Mouse (Mus musculus) left cerebral cortex, postnatal 4 days (tissue): Measurements from ENCODE around the gene Fndc8. TPM values are rescaled to one million over a fixed set of nuclear protein-coding genes. Genes with fewer than 3 reads are reported as not detected.
A peak's percentile ranks its signal among the peaks of the same experiment; 100 is the strongest.
"Not testable (repeated sequence)": the region's sequence is repeated elsewhere in the genome, so short reads cannot be mapped to it uniquely, and the experiment has no call there.

Experiments
- DNase-seq: peaks from one replicate; pipeline ENCODE4 v3.0.0-alpha.2; 2022
- intact Hi-C: fragments of 180-260 bp; cut with DNase I; formaldehyde crosslinking; loops from one replicate; pipeline ENCODE4 v1.15.1; 2025
- total RNA-seq, 2 experiments: library from RNA; stranded (reverse); gene quantifications; 2 replicates each; pipeline ENCODE4 v1.2.3; 2021

Gene Fndc8
- total RNA-seq, 2 experiments from 2014 or later: not detected

- DNase-seq: no peak
- intact Hi-C loops: no loop called here
These were observed 16.7 kb downstream of the Fndc8 start for GRCm38 (mm10) chr11:82908608-82908989.

DNA sequence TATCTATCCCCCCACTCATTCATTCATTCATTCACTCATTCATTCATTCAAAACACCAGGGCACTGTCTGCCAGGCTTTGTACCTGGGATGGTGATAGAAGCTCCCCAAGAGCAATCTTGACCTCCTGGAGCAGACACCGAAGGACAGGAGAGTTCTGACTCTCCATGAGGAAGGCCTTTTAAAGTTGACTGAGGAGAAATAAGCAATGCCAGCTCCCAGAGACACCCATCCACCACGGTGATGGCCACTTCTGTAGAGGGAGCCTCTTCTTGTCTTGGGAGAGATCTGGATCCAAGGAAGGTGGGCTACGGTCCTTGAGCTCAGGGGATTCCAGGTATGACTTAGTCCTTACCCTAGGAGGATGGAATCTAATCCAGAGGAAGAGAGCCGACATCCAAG lies 18.3 kb downstream of the Fndc8 start, which contains the start of gene Unc45b:
Gene Unc45b (plus strand): TSS at position 301 of the 400 bp plus-strand sequence.
- intact Hi-C loops: no loop called here

GRCm38 (mm10) chr11:82910679-82911389 lies 18.9 kb downstream of the Fndc8 start:
- intact Hi-C loops: no loop called here
- DNase-seq: no peak

More for the DNA sequence above, 18.3 kb downstream of the Fndc8 start, which contains the start of gene Unc45b:
- no peak for DNase-seq

DNA sequence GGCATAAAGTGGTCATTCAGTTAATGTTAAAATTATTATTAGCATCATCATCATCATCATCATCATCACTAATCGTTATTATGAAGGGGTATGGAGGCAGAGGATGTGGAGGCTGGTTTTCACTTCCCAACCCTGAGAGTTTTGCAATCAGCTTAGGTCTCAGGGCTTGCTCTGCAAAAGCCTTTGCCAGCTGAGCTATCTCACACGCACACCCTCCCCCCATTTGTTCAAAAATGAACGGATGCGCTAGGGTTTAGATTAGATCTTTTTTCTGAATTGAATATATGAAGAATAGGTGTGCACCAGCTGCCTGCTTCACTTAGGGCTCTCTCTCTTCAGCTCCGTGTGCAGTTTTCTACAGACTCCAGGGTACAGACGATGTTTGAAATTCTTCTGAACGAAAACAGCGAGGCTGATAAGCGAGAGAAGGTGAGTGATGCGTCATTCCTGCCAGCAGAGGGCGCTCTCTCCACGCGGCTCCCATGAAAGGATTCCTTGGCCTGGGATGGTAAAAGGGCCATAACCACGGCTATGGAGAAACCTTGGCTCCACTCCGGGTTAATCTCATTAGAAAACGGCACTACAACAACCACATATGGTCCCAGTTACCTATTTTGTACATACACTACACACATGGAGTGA lies 22.9 kb downstream of the Fndc8 start:
- intact Hi-C loops: no loop called here

GRCm38 (mm10) chr11:82920768-82921167 lies 28.8 kb downstream of the Fndc8 start:
- no peak for DNase-seq
- intact Hi-C loops: no loop called here

More for the DNA sequence above, 22.9 kb downstream of the Fndc8 start:
- peak; percentile 75 for DNase-seq

DNA sequence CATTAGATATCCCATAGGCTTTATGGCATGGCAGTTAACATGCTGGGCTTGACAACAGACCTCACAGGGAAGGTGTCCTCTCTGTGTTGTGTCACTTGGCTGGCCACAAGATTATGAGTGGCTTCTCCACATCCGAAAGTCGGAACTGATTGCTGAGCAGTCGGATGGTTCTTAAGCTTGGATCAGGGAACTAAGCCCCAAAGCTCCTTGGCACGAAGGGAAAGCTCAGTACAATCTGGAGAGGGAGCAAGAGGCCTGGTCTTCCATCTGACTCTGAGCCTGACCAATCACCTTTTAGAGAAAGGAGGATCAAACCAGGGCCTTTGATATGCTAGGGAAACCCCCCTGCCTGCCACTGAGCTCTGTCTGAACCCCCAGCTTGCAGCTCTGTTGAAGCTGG lies 29.8 kb downstream of the Fndc8 start:
- no peak for DNase-seq
- intact Hi-C loops: no loop called here

DNA sequence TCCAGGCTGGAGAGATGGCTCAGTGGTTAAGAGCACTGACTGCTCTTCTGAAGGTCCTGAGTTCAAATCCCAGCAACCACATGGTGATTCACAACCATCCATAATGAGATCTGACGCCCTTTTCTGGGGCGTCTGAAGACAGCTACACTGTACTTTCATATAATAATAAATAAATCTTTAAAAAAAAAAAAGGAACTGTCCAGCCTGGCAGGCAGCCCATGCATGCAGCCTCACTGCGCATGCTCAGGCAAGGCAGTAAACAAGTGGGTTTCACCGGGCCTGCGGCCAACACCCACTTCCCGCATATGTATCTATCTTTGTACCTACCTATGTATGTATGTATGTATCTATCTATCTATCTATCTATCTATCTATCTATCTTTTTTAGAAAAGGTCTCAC lies 32.0 kb downstream of the Fndc8 start:
- DNase-seq, intact Hi-C loops: not testable (repeated sequence)

DNA sequence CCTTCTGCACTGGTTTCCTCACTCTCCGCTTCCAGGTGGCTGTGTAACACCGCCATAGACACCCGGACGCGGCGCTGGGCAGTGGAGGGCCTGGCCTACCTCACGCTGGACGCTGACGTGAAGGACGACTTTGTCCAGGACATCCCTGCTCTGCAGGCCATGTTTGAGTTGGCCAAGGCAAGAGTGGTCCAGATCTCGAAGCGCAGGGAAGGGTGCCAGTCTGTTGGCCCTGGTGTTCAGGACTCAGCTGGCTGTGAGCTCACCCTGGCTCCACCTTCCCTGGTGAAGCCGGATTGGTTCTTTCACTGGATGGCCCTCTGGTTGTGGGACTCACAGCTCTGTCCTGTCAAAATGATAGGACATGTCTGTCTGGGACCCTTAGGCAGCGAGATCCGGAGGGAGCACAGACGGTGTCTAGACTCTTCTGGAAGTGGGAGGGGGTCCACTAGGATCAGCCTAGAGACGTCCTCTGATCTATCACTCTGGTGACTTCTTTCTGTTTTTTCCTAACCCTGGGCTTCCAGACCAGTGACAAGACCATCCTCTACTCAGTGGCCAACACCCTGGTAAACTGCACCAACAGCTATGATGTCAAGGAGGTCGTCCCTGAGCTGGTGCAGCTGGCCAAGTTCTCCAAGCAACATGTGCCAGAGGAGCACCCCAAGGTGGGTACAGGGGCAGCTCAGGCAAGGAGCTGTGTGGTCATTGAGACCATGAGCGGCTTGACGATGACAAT lies 37.1 kb downstream of the Fndc8 start:
- intact Hi-C loops: no loop called here
- DNase-seq: no peak

GRCm38 (mm10) chr11:82929633-82929950 lies 37.7 kb downstream of the Fndc8 start:
- intact Hi-C loops: no loop called here
- DNase-seq: no peak

DNA sequence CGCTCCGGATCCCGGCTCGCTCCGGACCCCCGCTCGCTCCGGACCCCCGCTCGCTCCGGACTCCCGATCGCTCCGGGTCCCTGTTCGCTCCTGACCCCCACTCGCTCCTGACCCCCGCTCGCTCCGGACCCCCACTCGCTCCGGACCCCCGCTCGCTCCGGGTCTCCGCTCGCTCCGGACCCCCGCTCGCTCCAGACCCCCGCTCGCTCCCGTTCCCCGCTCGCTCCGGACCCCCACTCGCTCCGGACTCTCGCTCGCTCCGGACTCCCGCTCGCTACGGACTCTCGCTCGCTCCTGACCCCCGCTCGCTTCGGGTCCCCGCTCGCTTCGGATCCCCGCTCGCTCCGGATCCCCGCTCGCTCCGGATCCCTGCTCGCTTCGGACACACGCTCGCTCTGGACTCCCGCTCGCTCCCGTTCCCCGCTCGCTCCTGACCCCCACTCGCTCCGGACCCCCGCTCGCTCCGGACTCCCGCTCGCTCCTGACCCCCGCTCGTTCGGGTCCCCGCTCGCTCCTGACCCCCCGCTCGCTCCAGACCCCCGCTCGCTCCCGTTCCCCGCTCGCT lies 38.5 kb downstream of the Fndc8 start:
- intact Hi-C loops, DNase-seq: not testable (repeated sequence)

- DNase-seq, intact Hi-C loops: not testable (repeated sequence)
These were observed 39.2 kb downstream of the Fndc8 start for GRCm38 (mm10) chr11:82931161-82931560.

DNA sequence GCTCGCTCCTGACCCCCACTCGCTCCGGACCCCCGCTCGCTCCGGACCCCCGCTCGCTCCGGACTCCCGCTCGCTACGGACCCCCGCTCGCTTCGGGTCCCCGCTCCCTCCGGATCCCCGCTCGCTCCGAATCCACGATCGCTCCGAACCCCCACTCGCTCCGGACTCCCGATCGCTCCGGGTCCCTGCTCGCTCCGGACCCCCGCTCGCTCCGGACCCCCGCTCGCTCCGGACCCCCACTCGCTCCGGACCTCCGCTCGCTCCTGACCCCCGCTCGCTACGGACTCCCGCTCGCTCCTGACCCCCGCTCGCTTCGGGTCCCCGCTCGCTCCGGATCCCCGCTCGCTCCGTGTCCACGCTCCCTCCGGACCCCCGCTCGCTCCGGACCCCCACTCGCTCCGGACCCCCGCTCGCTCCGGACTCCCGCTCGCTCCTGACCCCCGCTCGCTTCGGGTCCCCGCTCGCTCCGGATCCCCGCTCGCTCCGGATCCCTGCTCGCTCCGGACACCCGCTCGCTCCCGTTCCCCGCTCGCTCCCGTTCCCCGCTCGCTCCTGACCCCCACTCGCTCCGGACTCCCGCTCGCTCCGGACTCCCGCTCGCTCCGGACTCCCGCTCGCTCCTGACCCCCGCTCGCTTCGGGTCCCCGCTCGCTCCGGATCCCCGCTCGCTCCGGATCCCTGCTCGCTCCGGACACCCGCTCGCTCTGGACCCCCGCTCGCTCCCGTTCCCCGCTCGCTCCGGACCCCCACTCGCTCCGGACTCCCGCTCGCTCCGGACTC lies 39.9 kb downstream of the Fndc8 start:
- DNase-seq, intact Hi-C loops: not testable (repeated sequence)

DNA sequence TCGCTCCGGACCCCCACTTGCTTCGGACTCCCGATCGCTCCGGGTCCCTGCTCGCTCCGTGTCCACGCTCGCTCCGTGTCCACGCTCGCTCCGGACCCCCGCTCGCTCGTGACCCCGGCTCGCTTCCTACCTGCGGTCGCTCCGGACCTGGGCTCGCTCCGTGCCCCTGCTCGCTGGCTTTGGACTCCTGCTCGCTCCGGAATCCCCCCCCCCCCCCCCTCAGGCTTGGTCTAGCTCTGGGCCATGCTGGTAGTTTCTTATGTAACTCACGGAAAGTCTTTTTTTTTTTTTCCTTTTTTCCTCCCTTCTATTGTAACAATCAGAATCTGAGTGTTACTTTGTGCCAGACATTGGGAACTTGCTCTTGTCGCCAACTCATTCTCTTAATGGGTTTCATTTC lies 41.3 kb downstream of the Fndc8 start:
- DNase-seq: no peak
- intact Hi-C loops: no loop called here

GRCm38 (mm10) chr11:82943336-82943735 lies 51.4 kb downstream of the Fndc8 start:
- intact Hi-C loops: no loop called here
- no peak for DNase-seq

- no peak for DNase-seq
- intact Hi-C loops: no loop called here
These were observed 53.7 kb downstream of the Fndc8 start for GRCm38 (mm10) chr11:82945636-82946035.

GRCm38 (mm10) chr11:82947457-82947856 lies 55.5 kb downstream of the Fndc8 start:
- DNase-seq: no peak
- intact Hi-C loops: no loop called here

DNA sequence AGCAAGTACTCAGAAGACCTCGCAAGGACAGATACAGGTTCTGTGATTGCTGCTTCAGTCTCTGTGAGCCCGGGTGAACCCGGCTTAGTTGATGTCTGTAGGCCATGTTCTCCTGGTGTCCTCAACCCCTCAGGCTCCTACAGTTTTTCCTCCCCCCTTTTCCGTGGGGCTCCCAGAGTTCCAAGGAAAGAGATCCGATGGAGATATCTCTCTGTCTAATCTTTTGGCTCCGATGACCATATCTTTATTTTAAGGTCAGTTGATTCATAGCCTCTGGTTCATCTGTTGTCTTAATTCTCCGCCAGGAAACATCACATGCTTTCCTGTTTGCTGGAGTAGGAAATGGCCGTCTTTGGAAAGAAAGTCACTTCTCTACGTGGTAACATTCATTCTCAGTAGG lies 57.1 kb downstream of the Fndc8 start:
- no peak for DNase-seq
- intact Hi-C loops: no loop called here
